Mouse (Mus musculus): ENCODE measurements around the gene Rfc3.

- TF ChIP-seq POLR2A (IDR thresholded peaks at IDR 0.05; ENCODE audit: control insufficient read depth, low read depth, low read length) (no peak), CTCF (IDR thresholded peaks at IDR 0.05; ENCODE audit: control insufficient read depth, insufficient read depth, insufficient replicate concordance, low read depth, low read length) (no peak)
Measured at GRCm38 (mm10) chr5:151642867-151643266, 8.2 kb downstream of the Rfc3 start.
